Mouse (Mus musculus): ENCODE data around the gene Nr1h4. TPM values are rescaled to one million over a fixed set of nuclear protein-coding genes. Genes with fewer than 3 reads are reported as not detected.

Nr1h4 gene
- total RNA-seq, 2 experiments from 2014 or later, result 0.17 to 0.42 TPM

GRCm38 (mm10) chr10:89439380-89439779 lies 94.0 kb downstream of the Nr1h4 start:
- no peak for DNase-seq (ENCODE audit: low spot score)
- intact Hi-C loops (cut with DNase I), result no loop called here

- intact Hi-C loops (cut with DNase I), result no loop called here
- no peak for DNase-seq (ENCODE audit: low spot score)
Measured at GRCm38 (mm10) chr10:89437996-89438395, 95.4 kb downstream of the Nr1h4 start.

GRCm38 (mm10) chr10:89437472-89437871 lies 95.9 kb downstream of the Nr1h4 start:
- DNase-seq (ENCODE audit: low spot score), result no peak
- intact Hi-C loops (cut with DNase I), result no loop called here

- intact Hi-C loops (cut with DNase I), result no loop called here
- no peak for DNase-seq (ENCODE audit: low spot score)
Measured at GRCm38 (mm10) chr10:89435920-89436319, 97.5 kb downstream of the Nr1h4 start.

- DNase-seq (ENCODE audit: low spot score), result no peak
- intact Hi-C loops (cut with DNase I), result no loop called here
Measured at GRCm38 (mm10) chr10:89435413-89435812, 98.0 kb downstream of the Nr1h4 start.

GRCm38 (mm10) chr10:89434509-89435210 lies 98.7 kb downstream of the Nr1h4 start:
- intact Hi-C loops (cut with DNase I), result no loop called here
- DNase-seq (ENCODE audit: low spot score), result no peak

GRCm38 (mm10) chr10:89432743-89433142 lies 100.6 kb downstream of the Nr1h4 start:
- intact Hi-C loops (cut with DNase I), result no loop called here
- no peak for DNase-seq (ENCODE audit: low spot score)

- intact Hi-C loops (cut with DNase I), result no loop called here
- no peak for DNase-seq (ENCODE audit: low spot score)
Measured at GRCm38 (mm10) chr10:89430751-89431150, 102.6 kb downstream of the Nr1h4 start.

GRCm38 (mm10) chr10:89424800-89425393 lies 108.5 kb downstream of the Nr1h4 start:
- DNase-seq (ENCODE audit: low spot score), result no peak
- intact Hi-C loops (cut with DNase I), result no loop called here

- intact Hi-C loops (cut with DNase I), result no loop called here
- DNase-seq (ENCODE audit: low spot score), result no peak
Measured at GRCm38 (mm10) chr10:89424217-89424616, 109.2 kb downstream of the Nr1h4 start.

GRCm38 (mm10) chr10:89423164-89423778 lies 110.1 kb downstream of the Nr1h4 start:
- intact Hi-C loops (cut with DNase I), result no loop called here
- DNase-seq (ENCODE audit: low spot score), result no peak

- no peak for DNase-seq (ENCODE audit: low spot score)
- intact Hi-C loops (cut with DNase I), result no loop called here
Measured at GRCm38 (mm10) chr10:89422504-89423158, 110.8 kb downstream of the Nr1h4 start.

- intact Hi-C loops (cut with DNase I), result no loop called here
- no peak for DNase-seq (ENCODE audit: low spot score)
Measured at GRCm38 (mm10) chr10:89417966-89418365, 115.4 kb downstream of the Nr1h4 start.

GRCm38 (mm10) chr10:89415478-89415877 lies 117.9 kb downstream of the Nr1h4 start:
- intact Hi-C loops (cut with DNase I), result no loop called here
- DNase-seq (ENCODE audit: low spot score), result no peak

GRCm38 (mm10) chr10:89407551-89407950 lies 125.8 kb downstream of the Nr1h4 start:
- no peak for DNase-seq (ENCODE audit: low spot score)
- intact Hi-C loops (cut with DNase I), result no loop called here

GRCm38 (mm10) chr10:89406733-89407484 lies 126.5 kb downstream of the Nr1h4 start:
- intact Hi-C loops (cut with DNase I), result no loop called here
- DNase-seq (ENCODE audit: low spot score), result no peak

GRCm38 (mm10) chr10:89404936-89405335 lies 128.4 kb downstream of the Nr1h4 start:
- DNase-seq (ENCODE audit: low spot score), result no peak

More at GRCm38 (mm10) chr10:89404936-89405335, 128.4 kb downstream of the Nr1h4 start:
- intact Hi-C loops (cut with DNase I), result no loop called here

Data from heart, postnatal 25 days (tissue).